Mouse (Mus musculus) retina, embryonic 14.5 days (tissue): ENCODE results near the gene Idi2.
"Not testable (repeated sequence)": the region's sequence is repeated elsewhere in the genome, so short reads cannot be mapped to it uniquely, and the experiment has no call there.

Experiments
- DNase-seq: peaks from one replicate; pipeline ENCODE4 v3.0.0-alpha.2; 2015; ENCODE audit warnings: low spot score

Gene Idi2

DNA sequence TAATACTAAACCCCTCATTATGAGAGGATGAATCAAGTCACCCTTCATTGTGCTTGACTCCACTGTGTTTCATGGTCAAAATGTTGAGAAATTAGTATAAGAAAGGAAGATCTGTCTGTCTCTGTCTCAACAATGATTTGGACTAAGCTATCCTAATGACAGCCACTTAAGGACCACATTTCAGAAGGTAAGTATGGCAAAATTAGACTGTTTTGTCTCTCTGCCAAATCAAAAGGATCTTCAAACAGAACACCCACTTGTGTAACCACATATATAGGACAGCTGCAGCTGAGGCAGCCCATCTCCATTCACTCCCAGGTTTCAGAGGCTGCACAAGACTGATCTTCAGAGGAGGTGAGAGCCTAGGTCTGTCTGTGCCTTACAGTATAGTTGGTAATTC, at the start of gene Idi2:
Idi2 (plus strand) TSS at position 301 of the 400 bp plus-strand sequence.
- DNase-seq = not testable (repeated sequence)

DNA sequence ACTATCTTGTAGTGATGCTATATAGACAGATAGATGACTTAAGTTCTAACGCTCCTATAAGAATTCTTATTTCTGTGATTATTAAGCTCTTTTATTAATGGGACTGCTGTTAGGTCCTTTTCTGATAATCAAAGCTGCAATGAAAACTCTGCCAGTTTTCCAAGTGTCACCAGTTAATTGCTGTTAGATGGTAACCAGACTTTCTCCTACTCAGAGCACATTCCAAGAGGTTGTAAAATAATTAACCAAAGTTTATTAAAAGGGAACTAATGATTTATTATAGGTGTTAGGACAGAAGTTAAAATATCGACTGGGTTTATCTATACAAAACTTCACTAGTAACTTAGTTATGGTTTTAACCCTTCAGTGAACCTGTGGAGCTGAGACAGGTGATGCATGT, 46.7 kb upstream of the Idi2 start:
- not testable (repeated sequence) for DNase-seq

DNA sequence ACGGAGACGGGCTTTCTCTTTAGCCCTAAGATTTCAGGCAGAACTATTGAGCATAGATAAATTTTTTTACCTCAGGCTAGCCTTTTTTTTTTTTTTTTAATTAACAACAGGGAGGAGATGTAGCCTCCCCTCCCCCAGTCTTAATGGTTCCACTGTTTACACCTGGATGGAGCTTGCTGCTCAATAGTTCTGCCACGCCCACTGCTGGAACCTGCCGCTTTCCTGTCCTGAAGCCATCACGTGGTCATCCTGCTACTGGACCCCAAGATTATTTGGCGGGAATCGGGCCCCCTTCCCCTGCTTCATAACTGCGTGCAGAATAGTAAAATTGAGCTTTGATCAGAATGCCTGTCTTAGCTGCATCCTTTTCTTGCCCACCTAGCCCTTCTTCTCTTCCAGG, 38.8 kb upstream of the Idi2 start:
- DNase-seq = not testable (repeated sequence)

DNA sequence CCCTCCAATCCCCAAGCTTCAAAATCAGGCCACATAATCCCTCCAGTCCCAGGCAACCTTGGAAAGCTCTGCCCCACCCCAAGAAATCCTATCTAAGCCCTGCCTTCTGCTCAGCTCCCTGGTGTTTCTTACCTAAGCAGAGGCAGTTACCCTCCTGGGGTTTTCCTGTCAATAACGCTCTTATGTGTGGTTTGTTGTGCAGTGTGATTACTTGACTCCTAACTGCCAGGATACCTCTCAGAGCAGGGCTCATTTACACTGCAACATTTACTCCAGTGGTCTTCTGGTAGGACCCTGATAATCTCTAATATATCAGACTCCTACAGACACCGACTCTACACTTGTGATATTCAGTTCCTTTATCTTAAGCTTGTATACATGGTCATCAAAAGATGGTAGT, 19.2 kb upstream of the Idi2 start:
- no peak for DNase-seq

DNA sequence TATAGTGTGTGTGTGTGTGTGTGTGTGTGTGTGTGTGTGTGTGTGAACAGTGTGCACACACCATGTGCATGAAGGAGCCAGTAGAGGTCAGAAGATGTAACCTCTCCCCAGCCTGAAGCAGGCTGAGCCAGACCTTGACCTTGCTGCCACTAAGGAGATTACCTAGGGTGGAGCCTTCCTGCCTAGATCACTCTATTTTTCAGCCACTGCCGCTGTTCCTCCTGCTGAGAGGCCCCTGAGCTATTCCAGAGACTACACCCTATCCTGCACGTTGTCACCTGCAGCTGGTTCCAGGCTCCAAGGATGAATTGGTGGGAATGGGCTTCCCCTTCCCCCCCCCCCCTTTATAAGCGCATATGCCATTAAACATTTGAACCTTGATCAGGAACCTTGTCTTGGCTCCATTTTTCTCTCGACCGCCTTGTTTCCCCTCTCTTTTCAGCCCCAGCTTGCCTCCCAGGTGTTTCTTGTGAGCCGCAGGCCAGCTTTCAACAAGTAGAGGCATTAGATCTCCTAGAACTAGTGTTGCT, 15.0 kb upstream of the Idi2 start:
- DNase-seq = not testable (repeated sequence)

DNA sequence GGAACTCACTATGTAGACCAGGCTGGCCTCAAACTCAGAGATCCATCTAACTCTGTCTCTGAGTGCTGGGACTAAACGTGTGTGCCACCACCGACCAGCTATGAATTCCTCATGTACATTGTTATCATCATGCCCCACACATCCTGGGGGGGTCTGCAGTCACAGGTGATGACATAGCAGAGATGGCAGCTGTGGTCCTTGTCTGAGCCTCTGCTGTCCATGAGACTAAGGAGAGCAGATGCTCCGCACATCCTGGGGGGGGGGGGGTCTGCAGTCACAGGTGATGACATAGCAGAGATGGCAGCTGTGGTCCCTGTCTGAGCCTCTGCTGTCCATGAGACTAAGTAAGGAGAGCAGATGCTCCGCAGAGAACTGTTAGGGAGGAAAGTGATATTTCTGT, 11.6 kb upstream of the Idi2 start:
- not testable (repeated sequence) for DNase-seq

DNA sequence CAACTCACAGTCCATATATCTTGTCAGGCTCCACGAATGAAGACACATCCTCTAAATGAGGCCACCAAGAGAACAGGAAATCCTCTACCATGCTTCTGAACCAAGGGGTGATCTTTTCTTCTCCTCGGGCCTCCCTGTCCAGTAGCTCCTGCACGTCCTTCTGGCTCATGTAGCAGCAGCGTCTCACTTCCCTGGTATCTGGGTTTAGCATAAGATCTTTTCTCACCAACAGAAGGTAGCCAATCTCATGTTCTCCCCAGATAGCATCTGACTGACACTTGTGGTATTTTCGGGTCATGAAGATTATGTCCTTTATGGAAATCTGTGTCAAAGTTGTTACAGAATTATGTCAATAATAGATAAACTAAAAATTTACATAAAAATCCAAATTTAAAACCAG, 11.0 kb upstream of the Idi2 start:
- not testable (repeated sequence) for DNase-seq

DNA sequence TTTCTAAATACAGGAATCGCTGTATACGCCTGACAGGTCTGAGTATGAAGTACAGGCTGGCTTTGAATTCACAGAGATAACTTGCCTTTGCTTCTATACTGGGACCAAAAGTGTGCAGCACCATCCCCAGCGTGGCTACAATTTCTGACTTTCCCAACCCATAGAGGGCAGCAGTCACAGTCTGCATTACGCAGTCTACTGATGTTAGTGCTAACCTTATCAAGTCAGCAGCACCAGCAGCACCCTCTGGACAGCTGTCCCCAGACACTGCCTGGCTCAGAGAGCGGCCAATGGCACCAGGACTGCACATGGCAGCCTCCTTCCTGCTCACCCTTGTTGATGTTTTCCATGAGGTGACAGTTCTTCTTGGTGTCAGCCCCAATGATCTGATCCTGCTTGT, 8.8 kb upstream of the Idi2 start:
- not testable (repeated sequence) for DNase-seq

DNA sequence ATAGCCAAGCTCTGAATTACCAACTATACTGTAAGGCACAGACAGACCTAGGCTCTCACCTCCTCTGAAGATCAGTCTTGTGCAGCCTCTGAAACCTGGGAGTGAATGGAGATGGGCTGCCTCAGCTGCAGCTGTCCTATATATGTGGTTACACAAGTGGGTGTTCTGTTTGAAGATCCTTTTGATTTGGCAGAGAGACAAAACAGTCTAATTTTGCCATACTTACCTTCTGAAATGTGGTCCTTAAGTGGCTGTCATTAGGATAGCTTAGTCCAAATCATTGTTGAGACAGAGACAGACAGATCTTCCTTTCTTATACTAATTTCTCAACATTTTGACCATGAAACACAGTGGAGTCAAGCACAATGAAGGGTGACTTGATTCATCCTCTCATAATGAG, 4.5 kb upstream of the Idi2 start, which contains the start of gene Gm9745:
Gm9745 (minus strand) TSS at position 101 of the 400 bp plus-strand sequence.
- not testable (repeated sequence) for DNase-seq

DNA sequence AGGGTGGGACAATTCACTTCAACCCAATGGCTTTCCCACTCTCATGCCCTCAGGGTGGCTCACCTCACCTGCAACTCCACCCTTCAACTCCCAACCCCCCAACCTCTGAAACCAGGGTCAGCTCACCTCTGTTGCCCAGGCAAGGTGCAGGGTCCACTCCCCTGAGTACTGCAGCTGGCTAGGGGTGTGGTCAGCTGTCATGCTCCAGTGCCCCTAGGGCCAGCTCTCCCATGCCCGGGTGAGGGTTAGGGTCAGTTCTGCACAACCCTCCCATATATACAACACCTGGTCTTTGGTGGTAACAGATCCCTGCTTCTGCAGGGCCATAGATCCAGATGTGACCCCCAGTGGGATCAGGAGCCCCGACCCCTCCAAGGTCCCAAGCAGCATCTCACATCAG, 2.5 kb downstream of the Idi2 start:
- DNase-seq = not testable (repeated sequence)

DNA sequence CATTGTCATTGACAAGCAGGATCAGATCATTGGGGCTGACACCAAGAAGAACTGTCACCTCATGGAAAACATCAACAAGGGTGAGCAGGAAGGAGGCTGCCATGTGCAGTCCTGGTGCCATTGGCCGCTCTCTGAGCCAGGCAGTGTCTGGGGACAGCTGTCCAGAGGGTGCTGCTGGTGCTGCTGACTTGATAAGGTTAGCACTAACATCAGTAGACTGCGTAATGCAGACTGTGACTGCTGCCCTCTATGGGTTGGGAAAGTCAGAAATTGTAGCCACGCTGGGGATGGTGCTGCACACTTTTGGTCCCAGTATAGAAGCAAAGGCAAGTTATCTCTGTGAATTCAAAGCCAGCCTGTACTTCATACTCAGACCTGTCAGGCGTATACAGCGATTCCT, 4.2 kb downstream of the Idi2 start:
- not testable (repeated sequence) for DNase-seq

DNA sequence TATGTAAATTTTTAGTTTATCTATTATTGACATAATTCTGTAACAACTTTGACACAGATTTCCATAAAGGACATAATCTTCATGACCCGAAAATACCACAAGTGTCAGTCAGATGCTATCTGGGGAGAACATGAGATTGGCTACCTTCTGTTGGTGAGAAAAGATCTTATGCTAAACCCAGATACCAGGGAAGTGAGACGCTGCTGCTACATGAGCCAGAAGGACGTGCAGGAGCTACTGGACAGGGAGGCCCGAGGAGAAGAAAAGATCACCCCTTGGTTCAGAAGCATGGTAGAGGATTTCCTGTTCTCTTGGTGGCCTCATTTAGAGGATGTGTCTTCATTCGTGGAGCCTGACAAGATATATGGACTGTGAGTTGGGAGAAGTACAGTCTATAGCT, 6.4 kb downstream of the Idi2 start:
- DNase-seq = not testable (repeated sequence)

DNA sequence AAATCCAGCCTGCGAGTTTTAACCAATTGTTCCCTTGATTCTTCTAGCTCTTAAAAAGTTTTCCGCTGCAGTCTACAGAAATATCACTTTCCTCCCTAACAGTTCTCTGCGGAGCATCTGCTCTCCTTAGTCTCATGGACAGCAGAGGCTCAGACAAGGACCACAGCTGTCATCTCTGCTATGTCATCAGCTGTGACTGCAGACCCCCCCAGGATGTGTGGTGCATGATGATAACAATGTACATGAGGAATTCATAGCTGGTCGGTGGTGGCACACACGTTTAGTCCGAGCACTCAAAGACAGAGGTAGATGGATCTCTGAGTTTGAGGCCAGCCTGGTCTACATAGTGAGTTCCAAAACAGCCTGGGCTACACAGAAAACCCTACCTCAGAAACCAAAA, 6.9 kb downstream of the Idi2 start:
- not testable (repeated sequence) for DNase-seq

DNA sequence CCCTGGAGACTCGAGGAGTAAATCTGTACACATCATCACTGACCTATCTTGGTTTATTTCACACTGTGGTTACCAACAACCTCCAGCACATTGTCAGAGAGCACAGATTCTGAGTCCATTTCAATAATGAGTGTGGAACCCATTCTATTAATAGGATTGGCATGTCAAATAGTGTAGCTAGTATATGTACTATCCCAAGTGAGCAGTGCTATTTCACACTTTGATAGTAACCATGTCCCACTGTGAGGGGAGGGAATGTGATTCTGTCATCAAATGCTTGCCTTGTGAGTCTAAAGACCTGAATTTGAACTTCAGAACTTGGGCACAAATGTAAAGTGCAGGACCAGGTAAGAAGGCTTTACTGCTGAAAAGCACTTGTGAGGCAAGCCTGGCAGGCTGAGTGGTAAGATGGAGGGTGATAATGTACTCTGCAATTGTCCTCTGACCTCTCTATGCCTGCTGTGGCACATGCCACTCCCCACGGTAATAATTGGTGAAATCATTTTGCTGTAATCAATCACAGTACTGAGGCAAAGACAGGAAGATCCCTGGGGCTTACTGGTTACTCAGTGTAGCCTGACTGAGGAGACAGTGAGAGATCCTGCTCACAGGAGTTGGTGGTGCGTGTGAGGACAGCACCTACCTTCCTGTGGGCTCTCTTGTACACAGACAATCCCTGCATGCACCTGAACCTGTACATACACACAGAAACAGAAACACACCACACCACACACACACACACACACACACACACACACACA, 8.6 kb downstream of the Idi2 start:
- not testable (repeated sequence) for DNase-seq

DNA sequence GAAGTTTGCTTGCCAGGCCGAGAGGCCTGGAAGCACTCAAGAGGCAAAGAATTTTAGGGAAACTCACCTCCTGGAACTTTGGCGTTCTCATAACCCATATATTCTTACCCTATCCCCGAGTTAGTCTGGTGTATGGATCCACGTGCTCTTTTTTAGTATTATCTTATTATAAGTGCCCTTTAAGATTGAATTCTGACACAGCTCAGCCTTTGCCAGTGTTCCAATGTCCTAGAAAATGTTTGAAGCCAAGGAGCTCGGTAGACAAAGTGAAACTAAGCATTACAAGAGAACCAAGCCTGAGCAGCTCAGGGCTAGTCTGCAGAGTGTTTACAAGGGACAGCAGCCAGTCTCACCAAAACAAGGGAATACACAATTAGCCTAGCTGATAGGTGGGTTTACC, 9.6 kb downstream of the Idi2 start:
- not testable (repeated sequence) for DNase-seq

DNA sequence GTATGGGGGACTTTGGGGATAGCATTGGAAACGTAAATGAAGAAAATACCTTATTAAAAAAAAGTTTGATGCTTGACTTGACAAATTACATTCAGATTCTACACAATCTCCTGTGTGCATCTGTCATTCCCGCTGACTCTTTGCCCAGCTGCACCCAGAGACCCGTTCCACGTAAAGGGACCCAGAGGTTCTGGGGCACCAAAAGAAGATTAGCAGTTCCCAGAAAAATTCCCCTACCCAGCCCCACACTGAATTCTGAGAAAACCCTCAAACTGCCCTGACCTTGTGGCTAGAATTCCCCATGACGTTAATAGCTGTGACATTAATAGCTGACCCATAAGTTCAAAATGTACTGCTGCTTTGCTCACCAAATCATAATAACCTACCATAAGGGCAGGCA, 12.6 kb downstream of the Idi2 start:
- no peak for DNase-seq

DNA sequence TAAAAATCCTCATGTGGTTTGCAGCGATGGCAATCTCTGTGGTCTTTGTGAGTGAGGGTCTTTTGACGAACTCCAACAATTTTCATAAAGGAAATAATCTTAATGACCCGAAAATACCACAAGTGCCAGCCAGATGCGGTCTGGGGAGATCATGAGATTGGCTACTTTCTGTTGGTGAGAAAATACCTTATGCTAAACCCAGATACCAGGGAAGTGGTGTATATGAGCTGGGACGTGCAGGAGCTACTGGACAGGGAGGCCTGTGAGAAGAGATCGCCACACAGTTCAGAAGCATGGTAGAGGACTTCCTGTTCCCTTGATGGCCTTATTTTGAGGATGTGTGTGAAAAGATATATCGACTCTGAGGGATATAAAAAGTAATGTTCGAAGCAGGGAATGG, 15.1 kb downstream of the Idi2 start:
- no peak for DNase-seq

DNA sequence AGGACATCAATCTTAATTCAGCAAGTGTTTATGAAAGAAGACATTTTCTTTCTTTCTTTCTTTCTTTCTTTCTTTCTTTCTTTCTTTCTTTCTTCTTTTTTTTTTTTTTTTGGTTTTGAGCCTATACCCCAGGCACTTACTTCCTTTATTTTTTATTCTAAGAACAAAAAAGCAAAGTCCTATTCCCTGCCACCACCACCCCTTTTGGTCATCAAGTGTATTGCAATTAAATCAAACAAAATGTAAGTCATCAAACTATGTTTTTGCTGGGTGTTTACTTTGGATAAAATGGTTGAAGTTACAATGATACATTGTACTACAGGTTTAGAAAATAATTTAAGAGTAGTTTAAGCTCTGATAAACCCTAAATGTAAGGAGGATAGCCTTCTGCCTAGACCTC, 19.7 kb downstream of the Idi2 start:
- no peak for DNase-seq

DNA sequence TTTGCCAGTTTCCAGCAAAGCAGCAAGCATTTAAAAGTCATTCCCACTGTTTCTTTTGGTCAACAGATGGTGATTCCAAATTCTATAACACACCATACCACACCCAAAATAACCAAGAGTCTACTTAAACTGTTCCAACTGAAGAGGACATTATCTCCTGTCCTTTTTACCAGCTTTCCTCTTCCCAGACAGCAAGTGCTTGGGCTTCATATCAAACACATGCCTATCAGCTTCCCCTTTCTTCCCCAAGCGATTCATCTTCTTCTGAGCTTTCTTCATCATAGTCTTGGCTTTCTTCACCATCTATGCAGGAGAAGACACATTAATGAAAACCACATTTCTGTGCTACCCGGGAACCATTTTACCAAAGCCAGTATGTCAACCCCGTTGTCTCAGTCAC, 20.3 kb downstream of the Idi2 start:
- DNase-seq = no peak

DNA sequence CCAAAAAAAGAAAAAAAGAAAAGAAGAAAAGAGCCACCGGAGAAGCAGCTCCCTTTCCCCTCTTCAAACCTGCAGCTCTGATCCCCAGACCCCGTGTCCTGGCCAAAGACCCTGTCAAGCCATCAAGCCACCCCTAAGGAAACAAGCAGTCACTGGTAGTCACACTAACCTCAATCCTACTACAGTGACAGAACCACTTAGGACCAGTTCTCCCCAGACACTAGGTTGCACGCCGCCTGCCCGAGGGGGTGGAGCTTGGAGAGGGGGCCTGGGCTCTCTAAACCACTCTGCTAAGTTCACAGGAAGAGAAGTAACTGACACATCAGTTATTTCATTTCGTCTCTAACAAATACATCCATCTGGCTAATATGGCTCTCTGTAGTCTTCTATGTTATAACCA, 39.6 kb downstream of the Idi2 start:
- DNase-seq = no peak

DNA sequence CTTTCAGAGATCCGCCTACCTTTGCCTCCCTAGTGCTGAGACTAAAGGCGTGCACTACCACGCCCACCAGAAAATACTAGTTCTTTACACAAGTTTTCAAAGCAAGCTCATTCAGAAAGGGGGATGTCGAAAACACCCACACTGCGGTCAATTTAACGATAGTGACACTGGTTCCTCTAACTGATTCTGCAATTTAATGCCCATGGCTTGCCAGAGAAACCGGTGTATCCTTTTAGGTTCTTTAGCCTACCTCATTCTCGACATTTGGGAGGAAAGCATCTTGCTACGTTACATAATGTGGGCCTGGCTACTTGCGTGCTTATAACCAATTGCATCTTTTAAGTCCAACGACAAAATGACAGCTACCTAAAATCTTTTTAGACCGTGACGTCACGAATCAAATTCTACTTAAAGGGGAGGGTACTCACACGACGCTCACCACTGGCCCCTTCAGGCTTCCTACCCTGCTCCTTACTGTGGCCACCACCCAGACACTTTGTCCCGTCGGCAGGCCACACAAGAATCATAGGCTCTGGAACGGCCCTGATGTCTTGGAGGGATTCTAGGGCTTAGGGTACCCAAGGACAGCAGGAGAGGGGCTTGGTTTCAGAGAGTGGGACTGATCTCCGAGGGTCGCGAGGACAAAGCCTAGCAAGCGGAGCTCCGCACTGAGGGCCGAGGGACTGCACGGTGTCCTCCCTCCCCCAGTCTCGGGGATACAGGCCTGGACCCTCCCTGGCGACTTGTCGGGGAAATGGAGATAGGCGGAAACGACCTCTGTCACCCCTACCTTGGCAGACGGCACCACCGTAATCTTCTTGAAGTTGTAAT, 42.7 kb downstream of the Idi2 start:
- peak; percentile 62 for DNase-seq

DNA sequence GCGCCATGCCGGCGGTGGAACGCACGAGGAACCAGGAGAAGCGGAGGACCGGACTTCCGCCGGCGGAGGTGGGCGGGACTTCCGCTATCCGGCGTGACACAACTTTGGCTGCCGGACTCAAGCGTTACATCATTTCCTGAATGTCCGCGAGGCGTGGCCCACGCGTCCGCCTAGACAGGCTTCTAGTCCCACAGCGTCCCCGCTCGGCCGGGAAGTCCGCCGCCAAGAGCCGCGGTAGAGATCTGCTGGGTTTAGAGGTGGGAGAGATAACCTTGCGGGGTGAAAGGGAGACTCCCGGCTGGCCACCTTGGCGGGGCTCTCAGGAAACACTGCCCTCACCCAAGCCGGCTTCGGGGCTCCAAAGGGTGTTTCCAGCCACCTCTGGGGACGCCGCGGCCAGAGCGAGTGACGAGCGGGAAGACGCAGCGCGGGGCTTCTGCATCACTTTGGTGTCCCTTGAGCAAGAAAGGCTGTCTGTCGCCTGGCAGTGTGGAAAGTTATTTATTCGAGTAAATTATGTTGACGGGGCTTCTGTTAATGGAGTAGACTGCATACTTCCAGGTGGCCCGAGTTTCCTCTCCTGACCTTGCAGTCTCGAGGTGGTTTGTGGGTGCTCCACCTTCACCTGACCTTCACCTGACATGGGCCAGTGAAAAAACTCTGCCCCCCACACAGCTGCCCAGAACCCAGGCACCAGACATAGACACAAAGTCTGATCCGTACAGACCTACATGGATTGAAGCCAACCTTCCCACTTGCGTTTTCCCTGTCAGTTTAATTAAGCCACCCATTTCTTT, 43.5 kb downstream of the Idi2 start, which contains the start of gene Gtpbp4:
Gtpbp4 (minus strand) TSS at position 94 of the 797 bp plus-strand sequence.
- peak; percentile 98 for DNase-seq
